Mouse (Mus musculus): ENCODE results near the gene Clasp1. TPM values are rescaled to one million over a fixed set of nuclear protein-coding genes. Genes with fewer than 3 reads are reported as not detected.

The Clasp1 gene
- 100 to 1,000 TPM in 1 of 2 experiments, 10 to 100 TPM in 1; 92.5 to 102 TPM for total RNA-seq (2021)
- long read RNA-seq, experiment 1, full-length matches to known transcripts: 5 of 18 reads
- long read RNA-seq, experiment 1, partial matches to known transcripts: 3 of 18 reads
- long read RNA-seq, experiment 1, other reads (novel, unspliced or antisense): 10 of 18 reads
- long read RNA-seq, experiment 2, full-length matches to known transcripts: 2 of 13 reads
- long read RNA-seq, experiment 2, partial matches to known transcripts: 1 of 13 reads
- long read RNA-seq, experiment 2, other reads (novel, unspliced or antisense): 10 of 13 reads

DNA sequence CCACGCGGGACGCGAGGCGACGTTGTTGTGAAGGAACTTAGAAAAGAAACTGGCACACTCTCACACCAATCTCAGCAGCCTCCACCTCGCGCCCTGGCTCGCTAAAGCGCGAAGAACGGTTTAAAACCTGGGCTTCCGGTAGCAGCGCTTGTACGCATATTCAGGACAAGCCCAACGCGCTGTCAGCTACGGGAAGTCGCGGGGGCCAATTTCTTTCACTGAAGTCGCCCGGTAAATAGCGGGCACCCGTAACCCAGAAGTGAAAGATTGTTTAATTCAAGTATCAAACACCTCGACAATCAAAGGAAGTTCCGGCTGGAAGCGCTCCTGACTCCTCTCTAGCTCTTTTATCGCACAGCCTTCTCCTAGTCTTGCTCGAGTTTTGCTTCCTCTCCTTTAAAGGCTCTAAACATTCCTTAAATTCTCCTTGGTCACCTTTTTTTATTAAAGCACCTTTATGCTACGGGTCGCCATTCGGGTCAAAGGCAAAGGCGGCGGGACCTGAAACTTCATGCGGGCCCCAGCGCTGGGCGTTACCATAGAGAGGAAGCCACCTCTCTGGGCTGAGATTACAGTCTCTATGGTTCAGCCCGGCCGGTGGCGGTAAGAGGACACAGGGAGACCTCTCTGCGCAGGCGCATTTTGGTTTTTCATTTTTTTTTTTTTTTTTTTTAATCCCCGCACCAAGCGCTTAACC, at the start of gene Clasp1:
Clasp1 (plus strand) TSS at position 302 of the 697 bp plus-strand sequence.
- peak within 1 kb of the TSS; percentile 85 for H3K4me3 ChIP-seq
- no peak for TF ChIP-seq CTCF (conservative IDR thresholded peaks at IDR 0.05)

DNA sequence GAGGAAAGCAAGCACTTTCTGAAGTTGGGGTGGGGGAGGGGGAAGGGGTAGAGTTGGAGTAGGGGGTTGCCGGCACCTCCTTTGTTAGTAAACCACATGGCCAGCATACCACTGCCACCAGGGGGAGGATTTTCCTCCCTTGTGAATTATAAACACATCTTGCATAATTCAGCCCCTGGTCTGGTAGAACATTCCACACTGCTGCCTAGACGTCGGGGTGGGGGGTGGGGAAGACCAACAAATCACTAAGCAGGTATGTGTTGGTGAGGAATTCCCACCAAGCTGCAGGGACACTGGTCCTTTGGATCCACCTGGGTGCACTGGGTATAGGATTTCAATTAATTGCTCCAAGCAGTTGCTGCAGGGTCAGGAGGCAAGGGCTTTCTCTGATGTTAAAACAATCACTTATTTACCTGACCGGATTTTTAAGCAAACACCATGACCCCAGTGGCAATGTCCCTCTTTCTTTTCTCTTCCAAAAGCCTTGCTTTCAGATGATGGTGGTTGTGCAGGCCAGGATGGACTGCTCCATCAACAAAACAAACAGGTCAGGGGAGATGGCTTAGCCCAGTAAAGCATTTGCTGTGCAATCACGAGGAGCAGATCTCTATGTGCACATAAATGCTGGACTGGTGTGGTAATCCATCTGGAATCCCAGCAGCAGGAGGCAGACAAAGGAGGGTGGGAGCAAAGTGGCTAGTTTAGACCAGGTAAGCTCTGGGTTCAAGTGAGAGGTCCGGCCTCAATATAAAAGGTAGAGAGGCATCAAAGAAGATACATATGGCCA, 45.0 kb upstream of the Clasp1 start:
- peak; percentile 18 for TF ChIP-seq CTCF (conservative IDR thresholded peaks at IDR 0.05)
- no peak overlapping the region for H3K4me3 ChIP-seq
- H3K27ac ChIP-seq: no peak overlapping the region
- DNase-seq (ENCODE audit: low spot score in 2 of 2): no peak

More for the DNA sequence above, at the start of gene Clasp1:
- H3K27ac ChIP-seq: peak within 1 kb of the TSS; percentile 95
- peak; percentile 94 to 96 for DNase-seq (ENCODE audit: low spot score in 2 of 2)

DNA sequence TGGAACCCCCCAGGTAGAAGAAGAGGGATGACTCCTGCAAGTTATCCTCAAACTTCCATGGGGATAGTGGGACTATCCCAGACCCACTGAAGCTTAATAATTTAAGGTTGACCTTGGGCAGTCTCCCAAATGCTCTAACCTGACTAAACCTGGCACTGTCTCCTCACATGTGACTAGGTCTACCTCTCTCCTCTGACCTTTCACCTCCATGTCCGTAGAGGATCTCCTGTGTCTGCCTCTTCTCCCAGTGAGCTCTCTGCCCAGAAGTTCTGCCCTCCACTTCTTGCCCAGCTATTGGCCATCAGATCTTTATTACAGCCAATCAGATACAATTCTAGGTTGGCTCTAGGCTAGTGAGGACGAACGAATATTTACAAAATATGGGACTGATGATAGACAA, 38.9 kb upstream of the Clasp1 start:
- no peak for DNase-seq (ENCODE audit: low spot score in 2 of 2)
- no peak for TF ChIP-seq CTCF (conservative IDR thresholded peaks at IDR 0.05)
- H3K27ac ChIP-seq: no peak overlapping the region
- H3K4me3 ChIP-seq: no peak overlapping the region

DNA sequence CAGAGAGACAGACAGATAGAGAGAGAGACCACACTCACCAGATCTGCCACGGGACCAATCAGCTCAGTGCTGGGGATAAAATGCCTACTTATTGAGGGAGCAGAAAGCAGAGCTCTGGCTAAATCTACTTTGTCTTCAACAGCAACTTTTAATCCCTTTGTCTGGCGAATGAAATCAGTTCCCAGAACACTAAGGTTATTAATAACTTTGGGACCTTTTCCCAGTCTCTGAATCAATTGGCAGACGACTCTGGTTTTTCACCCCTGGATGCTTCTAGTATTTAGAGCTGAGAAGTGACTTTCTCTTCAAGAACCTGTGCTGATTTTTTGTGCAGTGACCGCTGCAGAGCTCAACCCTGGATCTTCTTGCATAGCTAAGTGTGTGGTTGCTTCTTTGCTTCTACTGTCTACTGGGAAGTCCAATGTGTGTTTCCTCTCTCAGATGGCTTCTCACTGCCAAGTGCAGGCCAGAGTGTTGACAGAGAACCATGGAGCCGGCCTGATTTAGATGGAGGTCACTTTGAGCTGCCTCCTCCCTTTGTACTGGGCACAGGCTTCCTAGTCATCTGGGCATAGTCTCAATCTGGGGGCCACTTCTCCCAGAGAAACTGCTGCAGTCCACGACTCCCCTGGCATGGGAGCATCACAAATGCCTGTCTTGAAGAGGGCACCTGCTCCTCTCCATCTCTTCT, 29.6 kb upstream of the Clasp1 start:
- peak in 1 of 2 experiments; percentile 26 for DNase-seq (ENCODE audit: low spot score in 2 of 2)
- no peak for TF ChIP-seq CTCF (conservative IDR thresholded peaks at IDR 0.05)
- Histone ChIP-seq H3K27ac (peak overlapping the region; percentile 39; the same call in 1 of the 2 replicates), H3K4me3 (no peak overlapping the region)

DNA sequence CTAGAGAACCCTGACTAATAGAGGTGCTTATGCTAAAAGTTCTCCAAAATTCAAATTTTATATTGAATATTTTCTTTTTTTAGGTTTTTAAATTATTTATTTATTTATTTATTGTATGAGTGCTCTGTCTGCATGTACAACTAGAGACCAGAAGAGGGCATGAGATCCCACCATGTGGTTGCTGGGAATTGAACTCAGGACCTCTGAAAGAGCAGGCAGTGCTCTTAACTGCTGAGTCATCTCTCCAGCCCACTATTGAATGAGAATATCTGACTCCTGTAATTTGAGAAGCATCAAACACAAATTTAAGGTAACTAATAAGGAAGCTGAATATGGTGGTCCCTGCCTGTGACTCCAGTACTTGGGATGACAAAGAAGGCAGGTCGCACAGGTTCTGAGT, 20.9 kb upstream of the Clasp1 start:
- peak; percentile 76 for TF ChIP-seq CTCF (conservative IDR thresholded peaks at IDR 0.05)
- Histone ChIP-seq H3K4me3 (no peak overlapping the region), H3K27ac (no peak overlapping the region)
- DNase-seq (ENCODE audit: low spot score in 2 of 2): no peak

DNA sequence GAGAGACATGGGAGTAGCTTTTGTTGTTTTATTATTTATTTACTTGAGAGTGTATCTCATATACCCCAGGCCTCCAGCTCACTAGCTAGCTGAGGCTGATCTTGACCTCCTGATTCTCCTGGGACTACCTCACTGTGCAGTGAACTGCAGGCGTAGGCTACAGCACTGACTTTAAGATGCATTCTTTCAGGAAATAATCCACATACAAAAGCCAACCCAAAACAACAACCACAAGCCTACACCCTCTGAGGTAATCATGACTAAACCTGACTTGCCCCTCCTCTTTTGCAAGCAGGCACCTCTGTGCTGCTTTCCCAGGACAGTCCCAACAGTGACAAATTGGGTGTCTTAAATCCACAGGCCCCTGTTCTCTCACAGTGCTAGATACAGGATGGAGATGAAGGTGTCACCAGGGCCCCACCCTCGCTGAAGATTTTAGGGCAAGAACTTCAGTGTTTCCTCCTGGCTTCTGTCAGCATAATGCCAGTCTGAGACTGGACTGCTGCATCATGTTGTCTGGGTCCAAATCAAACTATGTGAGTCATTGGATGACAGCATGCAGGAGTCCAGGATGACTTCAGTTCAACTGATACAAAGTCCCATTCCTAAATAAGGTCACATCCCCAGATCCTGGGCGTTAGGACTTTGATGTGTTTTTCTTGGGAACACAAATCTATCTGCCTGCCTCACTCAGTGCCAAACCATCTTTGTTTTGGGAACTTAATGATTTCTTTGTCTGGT, 20.0 kb upstream of the Clasp1 start:
- no peak for DNase-seq (ENCODE audit: low spot score in 2 of 2)
- no peak overlapping the region for H3K4me3 ChIP-seq
- no peak for TF ChIP-seq CTCF (conservative IDR thresholded peaks at IDR 0.05)
- no peak overlapping the region for H3K27ac ChIP-seq

DNA sequence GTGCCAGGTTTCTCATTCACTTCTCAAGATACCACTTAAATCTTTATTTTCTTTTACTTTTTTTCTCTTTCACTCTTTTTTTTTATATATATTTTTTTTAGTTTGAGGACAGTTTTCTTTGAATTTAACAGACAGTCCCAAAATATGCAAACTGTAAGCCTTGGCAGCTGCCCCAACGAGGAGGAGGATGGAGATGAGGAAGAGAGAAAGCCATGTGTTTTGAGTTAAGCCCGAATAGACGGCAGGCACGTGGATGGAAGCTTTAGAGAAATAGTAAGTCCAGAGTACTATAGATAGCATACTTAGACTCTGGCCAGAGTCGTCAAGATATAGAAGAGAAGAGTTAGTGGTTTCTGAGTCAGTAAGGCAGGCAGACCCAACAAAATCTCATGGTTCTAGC, 11.1 kb upstream of the Clasp1 start:
- H3K4me3 ChIP-seq: no peak overlapping the region
- no peak for DNase-seq (ENCODE audit: low spot score in 2 of 2)
- no peak for TF ChIP-seq CTCF (conservative IDR thresholded peaks at IDR 0.05)
- H3K27ac ChIP-seq: no peak overlapping the region

DNA sequence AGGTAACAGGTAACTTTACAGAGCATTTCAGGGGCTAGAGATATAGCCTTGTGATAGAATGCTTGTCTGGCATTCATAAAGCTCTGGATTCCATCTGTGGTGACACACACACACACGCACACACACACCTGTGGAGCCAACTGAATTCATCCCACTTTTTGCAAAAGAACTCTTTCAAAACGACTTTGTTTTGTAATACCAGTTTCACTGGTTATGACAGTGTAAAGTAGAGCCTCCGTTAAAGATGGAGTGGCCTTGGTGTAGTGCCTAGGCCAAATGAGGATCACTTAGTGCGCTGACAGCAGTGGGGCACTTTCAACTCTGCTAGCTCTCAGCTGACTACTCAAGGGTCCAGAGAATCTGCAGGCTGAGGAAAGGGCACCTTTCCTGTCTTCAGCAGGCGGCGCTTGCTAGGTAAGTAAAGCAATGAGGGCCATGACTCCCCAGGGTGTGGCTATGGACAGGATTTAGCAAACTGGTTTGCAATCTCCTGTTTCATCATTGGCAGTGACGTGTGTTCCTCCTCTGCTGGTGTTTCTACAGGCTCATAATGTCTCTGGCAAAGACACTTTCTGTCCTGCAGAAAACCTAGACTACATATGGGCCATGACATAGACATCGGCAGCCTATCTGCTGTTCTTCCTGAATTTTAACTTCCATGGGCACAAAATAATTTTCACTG, 8.6 kb upstream of the Clasp1 start:
- TF ChIP-seq CTCF (conservative IDR thresholded peaks at IDR 0.05): no peak
- Histone ChIP-seq H3K27ac (no peak overlapping the region), H3K4me3 (no peak overlapping the region)
- DNase-seq (ENCODE audit: low spot score in 2 of 2): no peak

DNA sequence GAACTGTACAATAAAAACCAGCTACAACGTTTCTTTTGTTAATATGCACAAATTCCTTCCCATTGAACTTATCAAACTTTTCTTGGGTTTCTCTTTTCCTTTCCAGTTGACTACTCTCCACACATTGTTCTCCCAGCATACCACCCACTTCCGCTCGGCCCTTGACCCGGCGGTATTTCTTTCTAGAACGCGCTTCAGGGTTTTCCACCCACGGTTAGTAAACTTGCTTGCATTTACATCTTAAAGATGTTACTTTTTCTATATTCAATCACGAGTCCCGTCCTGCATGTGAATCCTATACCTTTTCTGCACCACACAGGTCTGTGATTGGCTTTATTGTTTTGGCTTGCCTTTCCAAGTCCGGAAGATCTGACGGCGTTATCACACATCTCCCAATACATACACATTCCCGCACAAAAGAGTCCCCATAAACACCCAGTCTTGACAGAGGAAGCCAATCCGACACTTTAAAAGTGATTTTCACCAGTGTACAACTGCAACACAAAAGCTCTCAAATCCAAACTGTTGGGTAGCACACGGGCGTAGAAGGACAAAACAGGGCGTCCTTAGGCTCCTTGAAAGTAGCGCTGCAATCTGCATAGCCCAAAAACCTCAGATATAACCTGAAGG, 616 bp upstream of the Clasp1 start:
- Histone ChIP-seq H3K4me3 (peak overlapping the region; percentile 85), H3K27ac (peak overlapping the region; percentile 95)
- peak; percentile 51 to 62 for DNase-seq (ENCODE audit: low spot score in 2 of 2)
- no peak for TF ChIP-seq CTCF (conservative IDR thresholded peaks at IDR 0.05)

DNA sequence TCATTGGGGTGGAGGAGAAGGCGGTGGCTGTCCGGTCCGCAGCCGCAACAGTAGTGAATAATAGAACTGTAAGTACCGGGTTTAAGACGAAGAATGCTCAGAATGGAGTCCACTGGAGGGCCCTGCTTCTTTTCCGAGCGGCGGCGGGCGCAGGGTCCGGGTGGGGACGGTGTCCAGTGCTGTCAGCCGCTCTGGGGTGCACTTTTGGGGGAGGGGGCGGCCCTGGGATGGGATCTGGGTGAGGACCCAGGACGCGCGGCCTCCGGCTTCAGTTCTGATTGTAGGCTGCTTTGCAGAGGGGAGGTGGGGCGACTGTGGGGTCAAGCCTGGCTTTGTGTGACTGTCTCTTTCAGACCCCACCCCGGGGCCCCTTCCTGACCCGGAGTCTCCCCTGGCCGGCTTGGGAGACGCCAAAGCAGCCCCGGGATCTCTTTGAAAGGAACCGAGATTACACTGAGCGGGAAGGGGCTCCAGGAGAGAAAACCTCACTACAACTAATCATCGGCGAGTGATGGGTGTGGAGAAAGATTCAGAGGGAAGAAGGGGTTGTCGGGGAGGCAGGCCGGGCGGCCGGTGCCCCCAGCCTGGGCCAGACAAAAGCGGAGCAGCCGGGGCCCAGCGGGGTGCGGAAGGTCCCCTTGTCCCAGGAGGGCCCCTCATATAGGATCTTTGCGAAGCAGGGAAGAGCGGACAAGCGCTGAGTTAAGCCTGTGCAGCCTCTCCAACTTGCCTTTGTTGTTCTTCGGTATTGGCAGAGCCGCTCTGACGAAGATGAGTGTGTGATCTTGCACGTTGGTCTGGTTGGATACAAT, 802 bp downstream of the Clasp1 start:
- H3K4me3 ChIP-seq: peak overlapping the region; percentile 85
- no peak for TF ChIP-seq CTCF (conservative IDR thresholded peaks at IDR 0.05)
- peak overlapping the region; percentile 95 for H3K27ac ChIP-seq
- peak; percentile 27 to 46 for DNase-seq (ENCODE audit: low spot score in 2 of 2)
